Mouse (Mus musculus): ENCODE data around the gene Zcchc24. TPM values are rescaled to one million over a fixed set of nuclear protein-coding genes. Genes with fewer than 3 reads are reported as not detected.

Gene Zcchc24
- polyA plus RNA-seq, 1 experiment: 36.4 TPM

DNA sequence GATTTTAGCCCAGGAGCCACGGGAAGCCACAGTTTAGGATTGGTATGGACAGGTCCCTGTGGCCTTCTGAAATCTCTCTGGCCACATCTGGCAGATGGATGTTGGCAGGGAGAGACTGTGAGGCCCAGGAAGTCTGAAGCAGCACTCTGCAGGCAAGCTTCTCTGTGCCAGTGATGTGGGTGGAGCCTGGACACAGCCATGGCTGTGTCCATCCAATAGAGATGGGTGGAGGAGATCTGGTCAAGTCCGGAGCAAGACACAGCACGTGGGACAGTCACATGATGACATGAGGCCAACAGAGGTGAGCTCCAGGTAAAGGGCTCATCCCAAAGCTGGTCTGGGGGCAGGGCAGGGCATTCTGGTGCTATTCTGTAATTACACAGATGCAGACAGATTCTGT is 27.6 kb downstream of the Zcchc24 start:
- H3K36me3 ChIP-seq (ENCODE audit: control insufficient read depth, insufficient read depth): peaks cover 76% of the 10 kb centered on the region
- peaks cover 31% of the 10 kb centered on the region for H3K79me2 ChIP-seq (ENCODE audit: control insufficient read depth, insufficient read depth)
- no peak overlapping the region for H3K4me3 ChIP-seq (ENCODE audit: insufficient read depth, poor library complexity, severe bottlenecking)
- TF ChIP-seq CEBPB (IDR thresholded peaks at IDR 0.05; ENCODE audit: low read depth) (no peak), FOSL1 (IDR thresholded peaks at IDR 0.05; ENCODE audit: insufficient read depth, low read length, poor library complexity, severe bottlenecking) (no peak), MYOG (IDR thresholded peaks at IDR 0.05; ENCODE audit: control insufficient read depth, extremely low read depth, insufficient read length) (no peak), MYOD1 (IDR thresholded peaks at IDR 0.05; ENCODE audit: control insufficient read depth, insufficient read length, low read depth) (no peak), CTCF (IDR thresholded peaks at IDR 0.05; ENCODE audit: control insufficient read depth, insufficient read depth, insufficient read length) (no peak), USF1 (IDR thresholded peaks at IDR 0.05; ENCODE audit: low read depth) (no peak), MAX (IDR thresholded peaks at IDR 0.05) (no peak)
- peaks cover 1% of the 10 kb centered on the region for H3K79me3 ChIP-seq (ENCODE audit: low read depth)
- no peaks in the 10 kb centered on the region for H3K27me3 ChIP-seq (ENCODE audit: control insufficient read depth, insufficient read depth, insufficient read length)
- no peak overlapping the region for H3ac ChIP-seq (ENCODE audit: control insufficient read depth, insufficient read length, low read depth)

DNA sequence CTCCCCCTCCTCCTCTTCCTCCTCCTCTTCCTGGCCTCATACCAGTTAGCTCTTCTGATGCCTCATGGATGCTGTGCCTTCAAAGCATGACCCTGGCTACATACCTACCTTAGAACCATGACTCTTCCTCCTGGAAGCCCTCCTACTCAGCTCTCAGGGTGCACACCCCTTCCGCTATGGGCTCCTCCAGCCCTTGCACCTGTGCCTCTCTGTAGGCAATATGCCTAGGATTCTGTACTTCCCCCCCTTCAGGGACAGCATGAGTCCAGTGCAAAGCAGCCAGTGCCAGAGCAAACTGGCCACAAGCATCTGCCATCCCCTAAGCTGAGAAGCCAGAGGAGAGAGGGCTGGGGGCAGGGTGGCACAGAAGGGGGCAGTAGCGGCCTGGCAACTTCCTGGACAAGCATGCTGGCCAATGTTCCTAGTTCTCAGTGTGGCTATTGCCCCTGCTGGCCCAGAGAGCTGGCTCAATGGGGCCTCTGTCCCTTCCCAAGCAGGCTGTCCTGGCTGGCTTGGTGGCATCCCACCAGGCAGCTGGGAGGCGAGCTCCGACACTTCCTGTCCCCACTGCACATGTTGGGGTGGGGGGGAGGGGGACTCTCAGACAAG is 28.8 kb downstream of the Zcchc24 start:
- Histone ChIP-seq H3K36me3 (ENCODE audit: control insufficient read depth, insufficient read depth) (peaks cover 68% of the 10 kb centered on the region), H3K79me2 (ENCODE audit: control insufficient read depth, insufficient read depth) (peaks cover 21% of the 10 kb centered on the region), H3K27me3 (ENCODE audit: control insufficient read depth, insufficient read depth, insufficient read length) (no peaks in the 10 kb centered on the region), H3K4me3 (ENCODE audit: insufficient read depth, poor library complexity, severe bottlenecking) (no peak overlapping the region), H3K79me3 (ENCODE audit: low read depth) (no peaks in the 10 kb centered on the region), H3ac (ENCODE audit: control insufficient read depth, insufficient read length, low read depth) (no peak overlapping the region)
- TF ChIP-seq MYOG (IDR thresholded peaks at IDR 0.05; ENCODE audit: control insufficient read depth, extremely low read depth, insufficient read length) (no peak), MYOD1 (IDR thresholded peaks at IDR 0.05; ENCODE audit: control insufficient read depth, insufficient read length, low read depth) (no peak), CTCF (IDR thresholded peaks at IDR 0.05; ENCODE audit: control insufficient read depth, insufficient read depth, insufficient read length) (peak; percentile 4), FOSL1 (IDR thresholded peaks at IDR 0.05; ENCODE audit: insufficient read depth, low read length, poor library complexity, severe bottlenecking) (no peak)

DNA sequence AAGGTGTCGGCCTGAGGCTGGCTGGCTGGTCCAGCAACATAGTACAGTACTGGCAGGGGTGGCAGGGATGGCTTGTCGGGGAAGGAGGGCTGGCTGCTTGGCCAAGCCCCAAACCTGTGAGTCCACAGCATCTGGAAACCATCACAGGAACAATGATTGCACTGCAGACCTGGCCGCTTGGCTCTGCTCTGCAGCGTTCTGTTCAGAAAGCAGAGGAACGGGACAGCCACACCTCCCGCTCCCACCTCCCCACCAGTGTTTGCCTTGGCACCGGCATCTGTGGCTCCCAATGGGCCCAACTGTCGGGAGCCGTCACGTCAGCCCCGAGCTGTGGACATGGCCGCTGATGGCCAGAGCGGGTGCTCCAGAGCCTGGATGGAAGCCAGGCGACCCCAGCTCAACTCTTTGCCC is 30.2 kb downstream of the Zcchc24 start:
- H3K27me3 ChIP-seq (ENCODE audit: control insufficient read depth, insufficient read depth, insufficient read length): no peaks in the 10 kb centered on the region
- H3K36me3 ChIP-seq (ENCODE audit: control insufficient read depth, insufficient read depth): peaks cover 56% of the 10 kb centered on the region
- H3K79me3 ChIP-seq (ENCODE audit: low read depth): peaks cover 1% of the 10 kb centered on the region
- TF ChIP-seq CTCF (IDR thresholded peaks at IDR 0.05; ENCODE audit: control insufficient read depth, insufficient read depth, insufficient read length) (no peak), MYOG (IDR thresholded peaks at IDR 0.05; ENCODE audit: control insufficient read depth, extremely low read depth, insufficient read length) (no peak), MAX (IDR thresholded peaks at IDR 0.05) (no peak), FOSL1 (IDR thresholded peaks at IDR 0.05; ENCODE audit: insufficient read depth, low read length, poor library complexity, severe bottlenecking) (no peak), CEBPB (IDR thresholded peaks at IDR 0.05; ENCODE audit: low read depth) (no peak)
- no peak overlapping the region for H3K4me3 ChIP-seq (ENCODE audit: insufficient read depth, poor library complexity, severe bottlenecking)
- H3K79me2 ChIP-seq (ENCODE audit: control insufficient read depth, insufficient read depth): peaks cover 24% of the 10 kb centered on the region
- no peak overlapping the region for H3ac ChIP-seq (ENCODE audit: control insufficient read depth, insufficient read length, low read depth)

DNA sequence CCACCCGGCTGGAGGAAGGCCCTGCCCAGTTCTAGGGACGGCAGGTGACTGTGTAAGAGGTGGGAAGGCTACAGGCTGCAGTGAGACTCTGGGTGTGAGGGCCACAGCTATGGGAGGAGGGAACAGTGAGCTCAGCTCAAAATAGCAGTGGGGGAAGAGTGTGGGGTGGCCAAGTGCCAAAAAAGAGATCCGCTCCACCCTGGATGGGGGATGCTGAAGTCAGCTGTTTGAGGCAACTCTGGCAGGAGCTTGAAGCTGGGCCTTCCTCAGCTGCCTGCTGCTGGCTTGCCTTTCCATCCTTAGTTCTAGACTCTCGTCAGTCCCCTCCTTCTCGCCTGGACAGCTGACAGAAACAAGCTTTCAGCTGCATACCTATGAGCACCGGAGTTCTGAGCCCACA is 32.2 kb downstream of the Zcchc24 start:
- no peak overlapping the region for H3K4me3 ChIP-seq (ENCODE audit: insufficient read depth, poor library complexity, severe bottlenecking)
- H3K36me3 ChIP-seq (ENCODE audit: control insufficient read depth, insufficient read depth): peaks cover 46% of the 10 kb centered on the region
- TF ChIP-seq MYOG (IDR thresholded peaks at IDR 0.05; ENCODE audit: control insufficient read depth, extremely low read depth, insufficient read length) (no peak), CTCF (IDR thresholded peaks at IDR 0.05; ENCODE audit: control insufficient read depth, insufficient read depth, insufficient read length) (no peak), MYOD1 (IDR thresholded peaks at IDR 0.05; ENCODE audit: control insufficient read depth, insufficient read length, low read depth) (no peak), USF1 (IDR thresholded peaks at IDR 0.05; ENCODE audit: low read depth) (no peak), CEBPB (IDR thresholded peaks at IDR 0.05; ENCODE audit: low read depth) (no peak), MAX (IDR thresholded peaks at IDR 0.05) (no peak), FOSL1 (IDR thresholded peaks at IDR 0.05; ENCODE audit: insufficient read depth, low read length, poor library complexity, severe bottlenecking) (no peak)
- peaks cover 20% of the 10 kb centered on the region for H3K79me2 ChIP-seq (ENCODE audit: control insufficient read depth, insufficient read depth)
- H3K27me3 ChIP-seq (ENCODE audit: control insufficient read depth, insufficient read depth, insufficient read length): no peaks in the 10 kb centered on the region
- H3K79me3 ChIP-seq (ENCODE audit: low read depth): peaks cover 1% of the 10 kb centered on the region
- no peak overlapping the region for H3ac ChIP-seq (ENCODE audit: control insufficient read depth, insufficient read length, low read depth)

DNA sequence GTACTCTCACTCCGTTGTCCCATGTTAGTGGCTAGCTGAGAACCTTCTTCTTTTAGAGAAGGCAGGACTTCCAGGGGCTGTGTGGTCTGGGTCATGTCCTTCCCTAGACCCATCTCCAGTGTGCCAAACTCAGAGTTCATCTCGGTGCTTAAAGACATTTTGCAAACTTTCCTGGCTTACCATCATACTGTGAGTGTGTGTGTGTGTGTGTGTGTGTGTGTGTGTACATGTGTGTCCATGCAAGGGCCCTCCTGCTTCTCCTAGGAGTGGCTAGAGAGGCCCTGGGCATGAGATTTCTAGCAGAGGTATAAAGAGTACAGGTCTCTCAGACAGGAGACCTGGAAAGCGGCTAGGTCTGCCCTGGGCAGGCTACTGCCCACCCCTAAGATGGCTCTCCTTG is 32.7 kb downstream of the Zcchc24 start:
- no peak overlapping the region for H3K4me3 ChIP-seq (ENCODE audit: insufficient read depth, poor library complexity, severe bottlenecking)
- no peak for TF ChIP-seq MYOD1 (IDR thresholded peaks at IDR 0.05; ENCODE audit: control insufficient read depth, insufficient read length, low read depth)
- TF ChIP-seq USF1 (IDR thresholded peaks at IDR 0.05; ENCODE audit: low read depth): no peak
- TF ChIP-seq FOSL1 (IDR thresholded peaks at IDR 0.05; ENCODE audit: insufficient read depth, low read length, poor library complexity, severe bottlenecking): no peak
- no peak for TF ChIP-seq CEBPB (IDR thresholded peaks at IDR 0.05; ENCODE audit: low read depth)
- TF ChIP-seq CTCF (IDR thresholded peaks at IDR 0.05; ENCODE audit: control insufficient read depth, insufficient read depth, insufficient read length): no peak
- peaks cover 41% of the 10 kb centered on the region for H3K36me3 ChIP-seq (ENCODE audit: control insufficient read depth, insufficient read depth)
- no peaks in the 10 kb centered on the region for H3K27me3 ChIP-seq (ENCODE audit: control insufficient read depth, insufficient read depth, insufficient read length)
- no peak overlapping the region for H3ac ChIP-seq (ENCODE audit: control insufficient read depth, insufficient read length, low read depth)
- H3K79me2 ChIP-seq (ENCODE audit: control insufficient read depth, insufficient read depth): peaks cover 20% of the 10 kb centered on the region
- H3K79me3 ChIP-seq (ENCODE audit: low read depth): peaks cover 1% of the 10 kb centered on the region

All from C2C12 (cell line).